Mouse (Mus musculus) MEL-GATA-1-ER (cell line): Measurements from ENCODE around the gene Fbn1.
A peak's percentile ranks its signal among the peaks of the same experiment; 100 is the strongest.

Source experiments
- DNase-seq: peaks from one replicate; pipeline ENCODE4 v3.0.0-alpha.2; 2012; ENCODE audit warnings: low read depth; ENCODE audit errors: extremely low read depth

The Fbn1 gene

GRCm38 (mm10) chr2:125501526-125501925 is 6.3 kb downstream of the Fbn1 start:
- no peak for DNase-seq

GRCm38 (mm10) chr2:125498216-125498615 is 9.6 kb downstream of the Fbn1 start:
- DNase-seq = peak; percentile 36

- no peak for DNase-seq
Observed at GRCm38 (mm10) chr2:125496696-125497095, 11.1 kb downstream of the Fbn1 start.

- DNase-seq = no peak
Observed at GRCm38 (mm10) chr2:125494831-125495812, 12.7 kb downstream of the Fbn1 start.

- DNase-seq = no peak
Observed at GRCm38 (mm10) chr2:125494291-125494690, 13.5 kb downstream of the Fbn1 start.

- DNase-seq = no peak
Observed at GRCm38 (mm10) chr2:125492050-125492900, 15.5 kb downstream of the Fbn1 start.

GRCm38 (mm10) chr2:125489979-125490378 is 17.8 kb downstream of the Fbn1 start:
- no peak for DNase-seq

GRCm38 (mm10) chr2:125484910-125485309 is 22.9 kb downstream of the Fbn1 start:
- DNase-seq = no peak

GRCm38 (mm10) chr2:125484164-125484563 is 23.6 kb downstream of the Fbn1 start:
- no peak for DNase-seq

- no peak for DNase-seq
Observed at GRCm38 (mm10) chr2:125481531-125482317, 26.1 kb downstream of the Fbn1 start.

- DNase-seq = no peak
Observed at GRCm38 (mm10) chr2:125481116-125481515, 26.7 kb downstream of the Fbn1 start.

- DNase-seq = no peak
Observed at GRCm38 (mm10) chr2:125480057-125480456, 27.7 kb downstream of the Fbn1 start.

- DNase-seq = no peak
Observed at GRCm38 (mm10) chr2:125478705-125479104, 29.1 kb downstream of the Fbn1 start.

- DNase-seq = no peak
Observed at GRCm38 (mm10) chr2:125477367-125477766, 30.4 kb downstream of the Fbn1 start.

GRCm38 (mm10) chr2:125476231-125476630 is 31.6 kb downstream of the Fbn1 start:
- no peak for DNase-seq

GRCm38 (mm10) chr2:125474690-125475089 is 33.1 kb downstream of the Fbn1 start:
- no peak for DNase-seq

GRCm38 (mm10) chr2:125473228-125473627 is 34.6 kb downstream of the Fbn1 start:
- no peak for DNase-seq

GRCm38 (mm10) chr2:125471721-125472120 is 36.1 kb downstream of the Fbn1 start:
- no peak for DNase-seq

- DNase-seq = no peak
Observed at GRCm38 (mm10) chr2:125470553-125471295, 37.1 kb downstream of the Fbn1 start.

GRCm38 (mm10) chr2:125464036-125464435 is 43.8 kb downstream of the Fbn1 start:
- DNase-seq = no peak

GRCm38 (mm10) chr2:125459087-125459486 is 48.7 kb downstream of the Fbn1 start:
- no peak for DNase-seq
